Mouse (Mus musculus) small intestine, adult 2 months (tissue): ENCODE measurements around the gene Ermard.
"Not testable (repeated sequence)": the region's sequence is repeated elsewhere in the genome, so short reads cannot be mapped to it uniquely, and the experiment has no call there.

ENCODE experiments used
- CTCF ChIP-seq: fragments of 200-500 bp; IDR thresholded peaks from 2 replicates; pipeline ENCODE4 v1.5.1; 2012; ENCODE audit warnings: low read depth, mild to moderate bottlenecking, control low read depth, inconsistent platforms, low read length, moderate library complexity, mixed read lengths; ENCODE audit not compliant: insufficient replicate concordance, insufficient read length; ENCODE audit errors: extremely low read depth
- POLR2A ChIP-seq: fragments of 200-500 bp; IDR thresholded peaks from 2 replicates; pipeline ENCODE4 v1.6.1; 2012; ENCODE audit warnings: low read depth, mild to moderate bottlenecking, control low read depth, inconsistent platforms, low read length, moderate library complexity

DNA sequence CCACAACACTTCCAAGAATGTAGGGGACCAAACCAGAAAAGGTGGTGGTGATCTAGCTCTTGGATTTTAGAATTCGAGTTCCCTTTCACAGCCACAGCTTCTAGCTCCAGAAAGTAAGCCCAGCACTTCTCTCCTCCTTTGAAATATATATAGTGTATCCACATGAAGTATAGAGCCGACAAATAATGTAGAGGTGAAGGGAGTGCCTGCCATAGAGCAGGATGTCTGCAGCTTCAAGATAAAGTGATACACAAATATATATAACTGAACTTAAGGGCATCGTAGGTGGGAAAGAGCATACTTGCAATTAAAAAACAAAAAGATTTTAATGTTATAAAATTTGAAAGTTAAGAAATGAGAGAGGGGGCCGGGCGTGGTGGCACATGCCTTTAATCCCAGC is 46.9 kb upstream of the Ermard start:
- TF ChIP-seq CTCF, POLR2A: not testable (repeated sequence)
